Mouse (Mus musculus): Measurements from ENCODE around the gene Zfp579.
"Not testable (repeated sequence)": the region's sequence is repeated elsewhere in the genome, so short reads cannot be mapped to it uniquely, and the experiment has no call there.

Gene Zfp579

DNA sequence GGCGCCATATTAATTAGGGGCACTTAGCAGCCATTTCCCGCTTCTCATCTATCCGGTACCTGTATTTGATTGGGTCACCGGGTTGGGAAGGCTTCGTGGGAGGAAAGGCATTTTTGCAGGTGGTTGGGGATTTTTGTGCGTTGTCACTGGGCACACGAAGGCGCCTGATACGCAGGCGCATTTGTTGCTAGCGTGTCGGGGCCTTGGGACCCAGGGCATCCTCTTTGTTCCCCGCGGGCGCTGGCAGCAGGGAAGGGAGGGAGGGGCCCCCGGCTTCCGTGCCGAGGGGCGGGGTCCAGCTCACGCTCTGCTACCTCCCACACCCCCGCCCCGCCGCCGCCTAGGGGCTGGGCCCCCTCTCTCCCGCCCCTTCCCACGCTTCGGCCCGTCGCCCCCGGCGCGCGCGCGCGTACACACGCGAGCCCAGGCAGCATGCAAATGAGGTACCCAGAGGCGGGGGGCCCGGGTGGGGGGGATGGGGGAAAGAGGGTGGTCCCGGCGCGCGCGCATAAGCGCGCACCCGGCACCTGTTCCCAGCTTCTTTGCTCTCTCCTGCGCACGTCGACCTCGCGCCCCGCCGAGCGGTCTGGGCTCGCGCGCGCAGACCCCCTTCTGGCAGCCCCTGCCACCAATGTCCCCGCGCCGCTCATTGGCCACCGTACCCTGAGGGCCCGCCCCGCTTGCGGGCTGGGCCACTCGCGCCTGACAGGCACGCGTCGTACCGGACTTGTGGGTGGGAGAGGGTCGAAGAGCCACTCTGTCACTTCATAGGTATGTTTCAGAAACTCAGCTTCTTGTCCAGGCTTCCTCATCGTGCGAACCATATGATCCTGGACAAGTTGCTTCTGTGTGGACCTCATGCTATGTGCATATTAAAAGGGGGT is 19.4 kb upstream of the Zfp579 start, which contains the start of gene Gm44973:
Gm44973 (plus strand) TSS at position 379 of the 884 bp plus-strand sequence.
- peak; percentile 94 for DNase-seq (ENCODE audit: low read depth, low spot score)

DNA sequence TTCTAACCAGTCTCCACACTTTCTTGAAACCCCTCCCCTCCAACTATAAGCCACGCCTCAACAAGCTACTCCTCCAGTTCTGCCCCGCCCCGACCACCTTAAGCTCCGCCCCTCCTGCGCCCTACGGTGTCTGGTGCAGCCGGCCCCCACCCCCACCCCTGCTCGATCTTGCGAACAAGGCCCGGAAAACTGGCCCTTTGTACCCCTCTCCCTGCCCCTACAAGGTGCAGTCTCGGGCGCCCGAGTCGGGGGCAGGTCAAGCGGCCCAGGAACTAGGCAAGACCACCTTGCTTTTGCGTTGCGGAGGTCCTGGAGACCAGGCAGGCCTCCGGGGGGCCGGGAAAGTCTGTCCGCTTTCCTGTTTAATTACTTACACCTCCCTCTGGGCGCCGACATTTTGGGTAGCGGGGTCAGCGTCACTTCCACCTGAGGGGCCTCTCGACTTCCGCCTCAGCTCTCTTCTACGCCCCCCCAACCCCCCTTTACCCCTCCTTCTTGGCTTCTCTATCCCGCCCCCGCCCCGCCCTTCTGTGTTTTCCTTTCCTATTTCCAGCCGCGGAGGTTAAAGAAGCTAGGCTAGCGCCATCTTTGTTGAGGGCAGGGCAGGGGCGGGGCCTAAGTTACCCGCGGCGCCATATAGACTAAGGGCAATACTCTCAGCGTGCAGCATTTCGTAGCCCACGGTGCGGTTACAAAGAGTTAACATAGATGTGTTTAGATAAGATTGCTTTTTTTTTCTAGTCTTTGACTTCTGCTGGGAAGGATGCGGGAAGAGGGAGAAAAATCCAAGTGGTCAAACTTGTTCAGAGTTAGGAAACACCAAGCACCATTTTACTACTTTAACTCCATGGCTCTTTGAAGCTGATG is 18.5 kb upstream of the Zfp579 start, which contains the start of the genes Zfp524 and Fiz1:
Zfp524 (plus strand) TSS at position 165 of the 867 bp plus-strand sequence.
Fiz1 (minus strand) TSS at position 447 of the 867 bp plus-strand sequence.
- DNase-seq (ENCODE audit: low read depth, low spot score): peak; percentile 98

GRCm38 (mm10) chr7:5012681-5013513 is 16.9 kb upstream of the Zfp579 start:
- DNase-seq (ENCODE audit: low read depth, low spot score): no peak

DNA sequence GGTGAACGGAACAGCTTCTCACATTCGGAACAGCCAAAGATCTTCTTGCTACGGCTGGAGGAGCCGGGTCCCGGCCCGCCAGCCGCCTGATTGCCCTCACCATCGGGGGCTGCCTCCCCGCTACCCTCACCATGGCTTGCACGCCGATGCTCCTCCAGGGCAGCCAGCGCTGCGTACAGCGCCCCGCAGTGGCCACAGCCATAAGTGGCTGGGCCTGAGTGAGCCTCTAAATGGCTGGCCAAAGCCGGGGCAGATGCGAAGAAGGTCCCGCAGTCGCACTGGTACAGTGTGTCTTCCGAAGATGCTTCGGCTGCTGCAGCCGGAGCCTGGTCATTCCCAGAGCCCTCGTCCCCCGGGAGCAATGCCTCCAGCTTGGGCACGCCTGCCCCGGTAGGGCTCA is 12.3 kb upstream of the Zfp579 start:
- DNase-seq (ENCODE audit: low read depth, low spot score): no peak

GRCm38 (mm10) chr7:5002876-5003275 is 6.9 kb upstream of the Zfp579 start:
- DNase-seq (ENCODE audit: low read depth, low spot score): not testable (repeated sequence)

- DNase-seq (ENCODE audit: low read depth, low spot score): no peak
Observed at GRCm38 (mm10) chr7:4999876-5000275, 3.9 kb upstream of the Zfp579 start.

GRCm38 (mm10) chr7:4996934-4997333 is 976 bp upstream of the Zfp579 start:
- no peak for DNase-seq (ENCODE audit: low read depth, low spot score)

- peak; percentile 7 for DNase-seq (ENCODE audit: low read depth, low spot score)
Observed at GRCm38 (mm10) chr7:4995268-4996002, 523 bp downstream of the Zfp579 start.

GRCm38 (mm10) chr7:4993999-4994788 is 1.8 kb downstream of the Zfp579 start:
- no peak for DNase-seq (ENCODE audit: low read depth, low spot score)

GRCm38 (mm10) chr7:4993347-4993998 is 2.5 kb downstream of the Zfp579 start:
- no peak for DNase-seq (ENCODE audit: low read depth, low spot score)

DNA sequence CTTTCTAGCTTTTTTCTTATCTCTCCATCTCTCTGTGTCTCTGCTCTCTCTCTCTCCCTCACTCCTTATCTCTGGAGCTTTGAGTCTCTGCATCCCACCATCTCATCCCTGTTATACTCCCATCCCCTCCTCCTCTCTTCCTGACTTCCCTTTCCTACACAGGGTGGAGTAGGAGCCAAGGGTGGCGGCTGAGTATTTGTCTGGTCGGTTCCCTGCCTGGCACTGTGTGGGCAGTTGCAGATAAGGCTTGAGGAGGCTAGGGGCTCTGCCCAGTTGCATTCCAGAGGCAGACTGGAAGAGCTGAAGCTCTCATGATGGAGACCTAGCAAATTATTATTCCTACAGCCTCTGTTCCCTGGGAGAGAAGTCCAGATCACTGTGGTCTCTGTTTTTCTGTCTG is 7.7 kb downstream of the Zfp579 start:
- no peak for DNase-seq (ENCODE audit: low read depth, low spot score)

GRCm38 (mm10) chr7:4976832-4977231 is 19.1 kb downstream of the Zfp579 start:
- DNase-seq (ENCODE audit: low read depth, low spot score): no peak

DNA sequence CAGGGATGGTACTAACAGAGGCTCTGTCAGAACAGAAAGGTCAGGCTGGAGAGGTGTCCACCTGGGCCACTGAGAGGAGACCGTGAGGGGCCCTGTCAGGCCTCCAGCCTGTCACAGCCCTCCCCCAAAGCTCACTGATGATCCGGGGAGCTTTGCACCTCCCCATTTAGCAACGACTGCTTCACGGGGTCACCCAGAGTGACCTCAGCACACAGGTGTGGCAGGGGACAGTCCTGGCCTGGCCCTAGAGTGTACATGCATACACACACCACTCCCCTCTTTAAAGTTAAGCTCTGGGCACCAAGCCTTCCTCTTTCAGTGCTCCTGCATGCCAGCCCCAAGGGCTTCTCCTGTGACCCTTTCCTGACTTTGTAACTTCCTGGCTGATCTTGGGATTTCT is 20.5 kb downstream of the Zfp579 start:
- DNase-seq (ENCODE audit: low read depth, low spot score): no peak

DNA sequence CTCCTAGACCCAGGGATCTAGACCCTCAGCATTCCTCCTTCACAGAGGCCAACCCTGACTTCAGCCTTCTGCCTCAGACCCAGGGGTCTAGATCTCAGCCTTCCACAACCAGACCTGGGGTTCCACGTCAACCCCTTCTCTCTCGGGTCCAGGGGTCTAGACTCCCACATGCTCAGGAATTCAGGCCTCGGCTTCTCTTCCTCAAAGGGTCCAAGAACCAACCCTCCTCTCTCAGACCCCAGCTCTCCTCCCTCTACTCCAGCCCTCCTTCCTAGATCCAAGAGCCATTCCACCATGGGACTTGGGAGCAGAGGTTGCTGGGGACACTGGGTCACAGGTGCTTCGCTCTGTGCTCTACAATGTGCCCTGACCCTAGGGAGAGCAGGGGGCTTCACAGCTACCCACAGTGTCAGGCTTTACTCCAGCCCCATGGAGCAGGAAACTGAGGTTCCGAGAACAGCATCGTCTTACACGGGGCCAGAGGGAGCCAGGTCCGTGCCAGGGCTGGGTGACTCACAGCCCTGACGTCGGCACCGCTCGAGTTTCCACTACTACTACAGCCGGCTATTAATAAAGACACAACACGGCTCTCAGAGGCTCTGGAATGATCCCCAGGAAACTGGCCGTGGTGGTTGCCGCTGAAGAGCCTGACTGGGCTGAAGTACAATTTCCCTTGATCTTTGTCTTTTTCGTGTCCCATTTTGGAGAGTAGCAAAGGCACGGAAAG is 23.5 kb downstream of the Zfp579 start:
- DNase-seq (ENCODE audit: low read depth, low spot score): no peak

GRCm38 (mm10) chr7:4971710-4972109 is 24.2 kb downstream of the Zfp579 start:
- DNase-seq (ENCODE audit: low read depth, low spot score): no peak

DNA sequence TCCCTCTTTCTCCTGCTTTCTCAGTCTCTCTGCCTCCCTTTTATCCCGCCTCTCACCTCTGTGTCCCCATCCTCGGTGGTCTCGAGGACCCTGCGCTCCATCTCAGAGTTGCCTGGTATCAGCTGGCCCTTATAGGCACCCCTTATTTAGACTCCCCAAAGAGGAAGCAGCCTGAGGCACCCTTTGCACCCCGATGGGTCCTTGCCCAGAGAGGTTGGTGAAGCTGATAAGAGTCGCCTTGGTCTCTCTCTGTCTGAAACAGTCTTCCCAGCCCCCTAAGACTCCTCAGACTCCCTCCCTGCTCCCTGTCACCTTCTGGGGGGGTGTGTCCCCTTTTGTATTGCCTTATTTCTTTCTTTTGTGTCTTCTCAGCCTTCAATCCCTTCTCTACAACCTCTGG is 24.9 kb downstream of the Zfp579 start, which contains the start of gene Sbk3:
Sbk3 (minus strand) TSS at position 101 of the 400 bp plus-strand sequence.
- no peak for DNase-seq (ENCODE audit: low read depth, low spot score)

- no peak for DNase-seq (ENCODE audit: low read depth, low spot score)
Observed at GRCm38 (mm10) chr7:4964988-4965387, 31.0 kb downstream of the Zfp579 start.

GRCm38 (mm10) chr7:4964272-4964671 is 31.7 kb downstream of the Zfp579 start, which contains the start of gene Sbk2:
Gene Sbk2, minus strand, starts transcription at chr7:4964406.
- DNase-seq (ENCODE audit: low read depth, low spot score): peak; percentile 73

All from mesoderm, embryonic 11.5 days (tissue).